Mouse (Mus musculus) lung, postnatal 10 days (tissue): ENCODE results near the gene Prdm1.

Experiments used
- DNase-seq: peaks from one replicate; pipeline ENCODE4 v3.0.0; 2021

Gene Prdm1

DNA sequence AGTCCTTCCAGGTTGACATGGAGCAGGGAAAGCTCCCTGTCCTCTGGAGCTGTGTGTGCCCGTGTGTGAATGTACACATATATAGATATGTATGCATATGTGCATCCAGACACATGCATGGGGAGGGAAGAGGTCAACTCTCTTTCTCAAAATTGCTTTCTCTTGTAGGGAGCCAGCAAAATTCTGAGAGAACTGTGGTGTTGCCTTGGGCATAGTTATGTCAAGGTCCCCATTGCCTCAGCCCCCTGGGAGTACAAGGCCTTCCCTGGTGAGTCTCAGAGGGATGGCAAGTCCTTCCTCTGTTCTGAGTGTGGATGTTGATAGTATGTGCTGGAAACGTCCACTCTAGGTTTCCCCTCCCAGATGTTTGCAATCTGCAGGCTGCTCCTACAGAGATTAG lies 109.4 kb downstream of the Prdm1 start:
- DNase-seq = no peak

DNA sequence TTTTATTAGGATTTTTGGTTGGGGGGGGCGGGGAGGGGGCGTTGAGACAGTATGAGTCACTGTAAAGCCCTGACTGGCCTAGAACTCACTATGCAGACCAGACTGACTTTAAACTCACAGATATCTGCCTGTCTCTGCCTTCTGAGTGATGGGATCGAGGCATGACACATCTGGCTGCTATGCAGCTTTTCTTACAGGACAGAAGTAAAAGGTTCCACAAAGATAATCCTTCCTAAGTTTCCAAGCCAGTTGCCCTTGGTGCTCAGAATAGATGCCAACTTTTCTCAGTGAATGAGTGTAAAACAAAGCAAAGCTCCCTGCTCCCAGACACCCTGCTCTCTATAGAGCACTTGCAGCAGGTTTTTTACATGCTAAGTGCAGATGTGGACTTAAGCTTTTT lies 112.7 kb downstream of the Prdm1 start:
- no peak for DNase-seq

DNA sequence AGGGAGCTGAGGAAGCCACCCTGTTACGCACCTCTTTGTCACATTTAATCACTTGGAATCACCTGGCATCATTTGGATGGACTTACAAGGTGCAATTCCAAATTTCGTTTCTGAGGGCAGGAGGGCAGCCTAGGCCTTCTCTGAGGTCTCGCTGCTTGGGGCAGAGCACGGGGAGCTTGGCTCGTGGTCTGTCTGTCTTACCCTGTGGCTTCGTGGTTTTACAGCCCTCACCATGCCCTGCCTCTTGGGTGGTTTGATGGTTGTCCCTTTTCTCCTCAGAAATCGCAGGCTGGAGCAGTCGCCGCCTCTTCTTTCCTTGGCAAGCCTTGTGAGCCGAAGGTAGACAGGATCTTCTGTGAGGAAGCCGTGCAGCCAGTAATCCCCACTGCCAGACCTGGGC lies 118.3 kb downstream of the Prdm1 start:
- no peak for DNase-seq

DNA sequence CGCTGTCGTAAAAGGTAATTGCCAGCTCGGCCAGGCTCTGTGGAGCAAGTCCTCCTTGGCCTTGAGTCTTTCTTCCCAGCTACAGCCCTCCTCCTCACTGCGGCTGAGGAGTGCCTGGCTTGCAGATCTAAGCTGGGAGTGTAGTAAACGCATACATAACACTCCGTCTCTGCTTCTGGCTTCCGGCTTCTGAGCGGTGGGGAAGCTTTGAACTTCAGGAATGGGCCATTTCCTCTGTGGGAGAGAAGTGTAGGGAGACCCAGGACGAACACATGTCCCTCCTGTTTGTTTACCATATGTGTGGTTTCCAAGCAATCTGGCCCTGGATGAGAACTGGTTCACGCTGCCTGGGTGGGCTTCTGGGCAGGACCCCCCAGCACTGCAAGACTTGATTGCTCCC lies 119.2 kb downstream of the Prdm1 start:
- DNase-seq = no peak

DNA sequence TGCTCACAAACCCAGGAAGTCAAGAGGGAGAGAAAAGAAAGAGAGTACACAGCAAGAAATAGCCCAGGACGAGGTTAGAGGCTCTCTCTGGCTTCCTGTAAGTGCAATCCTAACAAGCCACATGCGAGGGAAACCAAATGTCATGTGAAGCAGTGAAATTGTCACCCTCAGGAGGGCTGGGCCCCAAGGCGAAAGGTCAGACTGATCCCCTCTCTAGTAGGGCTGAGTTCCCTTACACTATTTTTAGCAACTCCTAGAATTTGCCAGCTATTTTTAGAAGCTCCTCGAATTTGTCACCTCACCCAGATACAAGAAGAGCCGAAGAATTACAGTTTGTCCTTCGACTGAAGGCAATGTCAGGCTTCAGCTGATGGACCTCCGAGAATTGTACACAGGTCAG lies 124.9 kb downstream of the Prdm1 start:
- no peak for DNase-seq

DNA sequence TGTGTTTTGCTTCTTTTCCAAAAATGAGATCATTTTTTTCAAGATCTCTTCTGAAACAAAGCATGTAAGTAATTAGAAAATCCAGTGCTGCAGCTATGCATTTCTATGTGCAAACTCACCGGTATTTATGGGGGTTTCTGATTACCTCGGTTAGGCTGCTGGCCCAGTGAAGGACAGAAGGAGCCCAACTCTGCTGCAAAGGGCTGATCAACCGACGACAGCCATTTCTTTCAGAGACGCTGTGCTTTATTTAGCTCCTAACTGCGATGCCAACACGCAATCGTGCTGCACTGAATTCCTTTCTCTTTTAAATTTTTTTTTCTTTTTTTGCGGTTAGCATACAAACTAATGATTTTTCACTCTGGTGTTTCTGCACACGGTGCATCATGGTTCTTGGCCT lies 126.7 kb downstream of the Prdm1 start:
- DNase-seq = no peak

DNA sequence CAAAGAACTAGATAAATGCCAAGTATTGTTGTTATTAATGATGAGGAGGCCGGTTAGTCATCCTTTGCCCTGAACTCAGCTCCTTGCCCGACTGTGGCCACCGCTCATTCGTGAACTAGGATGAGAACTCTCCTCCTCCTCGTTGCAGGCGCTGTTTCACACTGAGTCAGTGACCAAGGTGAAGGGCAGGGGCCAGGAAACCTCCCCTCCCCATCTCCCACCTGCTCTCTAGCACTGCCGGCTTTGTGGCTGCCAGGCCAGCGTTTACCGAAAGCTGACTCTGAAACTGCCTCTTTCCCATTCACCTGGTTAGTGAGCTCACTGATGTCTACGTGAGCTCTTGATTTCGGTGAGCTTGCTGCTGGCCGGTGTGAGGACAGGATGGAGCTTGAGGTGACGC lies 127.7 kb downstream of the Prdm1 start:
- no peak for DNase-seq

DNA sequence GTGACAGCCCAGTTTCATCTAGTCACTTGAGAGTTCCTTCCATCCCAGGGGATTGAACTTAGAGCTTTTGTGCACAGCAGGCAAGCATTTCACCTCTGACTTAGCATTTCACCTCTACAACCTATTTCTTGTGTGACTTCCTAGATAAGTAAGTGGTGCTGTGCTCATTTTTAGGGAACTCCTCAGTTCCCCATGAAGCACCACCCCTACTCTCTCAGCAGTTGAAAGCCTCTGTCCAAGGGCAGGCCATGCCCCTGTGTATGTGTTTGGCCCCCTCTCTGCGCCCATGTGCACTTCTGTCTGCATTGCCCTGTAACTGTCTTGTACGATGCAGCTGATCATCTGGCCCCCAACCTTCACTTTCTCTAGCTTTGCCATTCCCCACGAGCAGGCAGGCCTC lies 128.2 kb downstream of the Prdm1 start:
- DNase-seq = no peak

DNA sequence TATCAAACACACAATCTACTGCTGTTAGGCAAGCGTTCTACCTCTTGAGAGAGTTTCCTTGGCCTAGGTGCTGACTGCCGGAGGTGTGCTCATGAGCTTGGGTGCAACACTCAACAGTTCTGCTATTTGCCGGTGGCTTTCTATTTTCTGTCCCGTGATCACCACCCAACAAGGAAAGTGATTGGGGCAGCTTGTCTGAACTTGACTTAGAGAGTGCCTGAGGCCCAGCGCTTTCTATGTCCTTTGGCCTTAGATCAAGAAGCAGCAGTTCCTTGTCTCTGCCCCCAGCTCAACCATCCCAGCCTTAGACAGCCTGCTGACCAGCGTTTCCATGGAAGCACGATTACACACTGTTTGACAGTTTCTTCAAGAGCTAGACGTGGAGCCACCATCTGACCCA lies 135.4 kb downstream of the Prdm1 start:
- DNase-seq = no peak

DNA sequence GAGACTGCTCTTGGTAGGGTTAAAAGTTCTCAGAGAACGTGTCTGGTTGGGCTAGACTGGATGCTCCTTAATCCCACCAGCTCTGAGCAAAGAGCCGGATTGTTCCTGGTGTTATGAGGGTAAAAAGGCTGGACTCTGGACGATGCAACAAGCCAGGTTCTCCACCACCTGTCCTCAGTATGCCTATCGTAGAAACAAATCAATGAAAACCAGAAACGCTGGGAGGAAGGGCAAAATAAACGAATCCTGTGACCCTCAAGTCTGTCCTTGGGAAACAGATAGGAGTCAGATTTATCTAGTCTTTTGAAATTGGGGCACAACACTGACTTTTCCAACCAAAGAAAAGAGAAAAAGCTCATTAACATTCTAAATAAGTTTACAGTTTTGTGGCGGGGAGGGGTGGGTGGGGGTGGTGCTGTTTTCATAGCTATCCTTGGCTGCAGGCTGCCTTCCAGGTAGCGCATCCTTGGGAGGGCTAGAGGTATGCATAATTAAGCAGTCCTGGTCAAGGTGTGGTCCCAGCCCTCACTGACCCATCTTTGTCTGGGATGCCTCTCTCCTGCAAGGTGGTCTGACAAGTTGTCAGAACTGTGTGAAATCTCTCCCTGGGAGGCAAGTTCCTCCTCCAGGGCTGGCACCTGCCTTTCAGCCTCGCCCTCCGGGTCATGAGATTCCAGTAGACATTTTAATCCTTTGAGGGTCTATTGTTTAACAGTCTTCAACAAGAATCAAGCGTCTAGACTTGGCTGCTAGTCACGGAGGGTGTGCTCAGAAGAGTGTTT lies 136.6 kb downstream of the Prdm1 start:
- no peak for DNase-seq

DNA sequence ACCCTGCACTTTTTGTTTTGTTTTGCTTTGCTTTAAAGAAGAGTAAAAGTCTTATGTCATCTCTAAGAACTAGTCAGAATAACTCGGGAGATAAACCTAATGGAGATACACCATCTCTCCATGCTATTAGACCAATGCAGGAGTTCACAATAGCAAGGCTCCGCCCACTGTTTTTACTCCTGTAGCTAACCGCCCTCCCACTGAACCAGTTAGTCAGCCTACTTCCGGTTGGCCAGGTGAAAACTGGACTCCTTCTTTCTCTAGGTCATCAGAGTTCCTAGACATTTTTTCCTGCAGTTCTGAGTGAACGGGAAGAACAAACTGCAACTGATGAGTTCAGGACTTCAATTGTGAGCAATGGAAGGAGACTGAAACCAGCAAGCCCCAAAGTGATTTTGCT lies 138.0 kb downstream of the Prdm1 start:
- DNase-seq = no peak

DNA sequence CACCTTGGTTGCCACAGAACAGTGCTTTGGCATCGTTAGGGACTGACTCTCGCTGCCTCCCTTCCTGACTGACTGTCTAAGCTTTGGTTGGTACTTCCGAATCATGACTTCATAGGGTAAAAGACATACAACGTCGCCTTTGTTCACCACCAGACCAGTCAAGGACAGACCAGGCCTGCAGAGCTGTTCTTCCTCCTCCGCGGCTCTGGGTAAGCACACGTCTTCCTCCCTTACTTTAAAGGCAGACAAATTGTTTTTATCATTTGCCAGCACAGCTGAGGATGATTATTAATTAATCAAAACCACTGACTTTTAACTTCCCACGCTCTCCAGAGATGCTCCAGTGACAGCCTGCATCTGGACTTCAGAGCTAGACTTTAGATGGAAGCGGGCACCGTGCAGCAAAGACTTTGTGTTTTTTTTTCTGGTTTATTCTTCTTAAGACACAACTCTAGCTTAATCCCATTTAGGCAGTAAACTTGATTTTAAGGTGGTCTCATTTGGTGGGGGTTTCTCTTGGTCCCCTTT lies 139.5 kb downstream of the Prdm1 start:
- no peak for DNase-seq
